Mouse (Mus musculus) ES-Bruce4 (cell line): ENCODE measurements at regions not wholly inside any gene's neighbourhood (a gene's known extent, or its start where the extent isn't known, plus 50 kb on each side); places are given as distances from the start of the nearest gene placed in this dataset.

Experiments used
- H3K27ac ChIP-seq: 2 replicates; pipeline ENCODE4 v1.5.1; 2012; ENCODE audit warnings: low read length, inconsistent platforms; ENCODE audit not compliant: insufficient read depth
- H3K27me3 ChIP-seq: 2 replicates; pipeline ENCODE4 v1.6.1; 2012; ENCODE audit warnings: mild to moderate bottlenecking, low read length, inconsistent platforms; ENCODE audit not compliant: control insufficient read depth, poor library complexity, insufficient read depth, severe bottlenecking
- H3K36me3 ChIP-seq: 2 replicates; pipeline ENCODE4 v1.6.1; 2012; ENCODE audit warnings: inconsistent platforms, mild to moderate bottlenecking, low read length, moderate library complexity; ENCODE audit not compliant: control insufficient read depth, poor library complexity, insufficient read depth, severe bottlenecking
- H3K4me1 ChIP-seq: one replicate; pipeline ENCODE4 v1.8.1; 2011; ENCODE audit warnings: low read length; ENCODE audit not compliant: control insufficient read depth, insufficient read depth
- H3K4me3 ChIP-seq: 2 replicates; pipeline ENCODE4 v1.5.1; 2011; ENCODE audit warnings: low read depth, mild to moderate bottlenecking, low read length
- H3K9ac ChIP-seq: 2 replicates; pipeline ENCODE4 v1.6.1; 2012; ENCODE audit warnings: low read depth, mild to moderate bottlenecking, inconsistent platforms; ENCODE audit not compliant: poor library complexity, severe bottlenecking
- H3K9me3 ChIP-seq: replicated peaks from 2 replicates; pipeline ENCODE4 v1.6.1; 2012; ENCODE audit warnings: mild to moderate bottlenecking, low read length, inconsistent platforms; ENCODE audit not compliant: control insufficient read depth, poor library complexity, insufficient read depth, severe bottlenecking
- CTCF ChIP-seq: IDR thresholded peaks from one replicate; pipeline ENCODE4 v1.8.1; 2011; ENCODE audit warnings: low read depth, low read length
- EP300 ChIP-seq: IDR thresholded peaks from 2 replicates; pipeline ENCODE4 v1.6.1; 2011; ENCODE audit warnings: low read depth, low read length; ENCODE audit not compliant: insufficient read depth
- POLR2A ChIP-seq: IDR thresholded peaks from one replicate; pipeline ENCODE4 v1.8.1; 2011; ENCODE audit warnings: low read length; ENCODE audit not compliant: insufficient read depth

- H3K9ac ChIP-seq, result no peak overlapping the region
- no peak overlapping the region for H3K4me3 ChIP-seq
- no peak overlapping the region for H3K27ac ChIP-seq
- H3K36me3 ChIP-seq, result no peaks in the 10 kb centered on the region
- H3K9me3 ChIP-seq, result no peaks in the 10 kb centered on the region
- TF ChIP-seq POLR2A (no peak), EP300 (no peak)
- no peaks in the 10 kb centered on the region for H3K4me1 ChIP-seq
- H3K27me3 ChIP-seq, result 0 out of 2 replicates have a peak, but pooled peaks cover 3% of the 10 kb centered on the region
These were observed 410.6 kb downstream of the Zfp536 start for GRCm38 (mm10) chr7:37362879-37363278.

- H3K4me1 ChIP-seq, result no peaks in the 10 kb centered on the region
- 0 out of 2 replicates have a peak, but pooled peaks cover 3% of the 10 kb centered on the region for H3K27me3 ChIP-seq
- TF ChIP-seq EP300 (no peak), CTCF (no peak), POLR2A (no peak)
- H3K4me3 ChIP-seq, result no peak overlapping the region
- H3K9me3 ChIP-seq, result no peaks in the 10 kb centered on the region
- H3K9ac ChIP-seq, result no peak overlapping the region
- H3K27ac ChIP-seq, result no peak overlapping the region
- no peaks in the 10 kb centered on the region for H3K36me3 ChIP-seq
These were observed 409.7 kb downstream of the Zfp536 start for GRCm38 (mm10) chr7:37363629-37364175.

DNA sequence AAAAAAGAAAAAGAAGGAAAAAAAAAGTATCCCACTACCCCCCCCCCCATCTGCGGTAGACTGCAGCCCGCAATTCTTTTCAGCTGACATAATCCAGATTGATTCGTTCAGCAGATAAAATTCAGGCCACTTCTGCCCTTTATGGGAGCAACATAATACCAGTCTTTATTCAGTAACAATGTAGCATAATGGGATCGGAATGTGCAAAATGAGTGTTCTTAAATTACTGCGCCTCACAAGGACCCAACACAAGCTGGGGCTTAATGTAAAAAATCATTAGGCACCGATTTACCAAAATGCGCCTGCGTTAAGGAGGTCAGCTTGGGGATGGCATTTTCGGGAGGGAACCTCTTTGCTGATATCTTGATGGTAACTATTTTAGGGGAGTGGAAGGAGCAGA is 409.2 kb downstream of the Zfp536 start:
- H3K9me3 ChIP-seq, result no peaks in the 10 kb centered on the region
- H3K27me3 ChIP-seq, result 0 out of 2 replicates have a peak, but pooled peaks cover 3% of the 10 kb centered on the region
- TF ChIP-seq CTCF, result no peak
- TF ChIP-seq POLR2A, result no peak
- TF ChIP-seq EP300, result no peak
- H3K4me3 ChIP-seq, result no peak overlapping the region
- no peaks in the 10 kb centered on the region for H3K4me1 ChIP-seq
- no peaks in the 10 kb centered on the region for H3K36me3 ChIP-seq
- no peak overlapping the region for H3K27ac ChIP-seq
- no peak overlapping the region for H3K9ac ChIP-seq

DNA sequence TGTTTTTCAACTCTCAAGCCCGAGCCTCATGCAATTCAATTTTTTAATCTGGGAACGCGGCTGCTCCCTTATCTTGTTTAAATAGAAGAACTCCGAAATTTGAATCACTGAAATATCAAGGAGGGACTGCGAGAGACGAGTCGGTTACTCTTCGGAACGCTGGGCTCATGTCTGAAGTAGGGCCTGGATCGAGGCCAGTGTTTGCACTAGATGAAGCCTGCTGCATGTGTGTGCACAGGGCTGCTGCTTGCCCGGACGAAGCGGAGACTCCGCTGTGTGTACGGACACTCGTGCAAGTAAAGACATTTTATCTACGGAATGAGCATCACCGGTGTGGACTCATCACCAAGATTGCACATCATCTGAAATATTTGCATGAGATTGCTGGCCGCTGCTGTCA is 407.4 kb downstream of the Zfp536 start:
- H3K27me3 ChIP-seq, result 0 out of 2 replicates have a peak, but pooled peaks cover 3% of the 10 kb centered on the region
- H3K4me1 ChIP-seq, result no peaks in the 10 kb centered on the region
- no peak overlapping the region for H3K27ac ChIP-seq
- H3K9ac ChIP-seq, result no peak overlapping the region
- no peaks in the 10 kb centered on the region for H3K36me3 ChIP-seq
- H3K9me3 ChIP-seq, result no peaks in the 10 kb centered on the region
- TF ChIP-seq POLR2A (no peak), EP300 (no peak), CTCF (no peak)
- H3K4me3 ChIP-seq, result no peak overlapping the region

- H3K27me3 ChIP-seq, result no peaks in the 10 kb centered on the region
- H3K9me3 ChIP-seq, result no peaks in the 10 kb centered on the region
- no peaks in the 10 kb centered on the region for H3K36me3 ChIP-seq
- H3K4me3 ChIP-seq, result no peak overlapping the region
- H3K9ac ChIP-seq, result no peak overlapping the region
- TF ChIP-seq EP300 (no peak), CTCF (peak; percentile 83), POLR2A (no peak)
- no peak overlapping the region for H3K27ac ChIP-seq
- no peaks in the 10 kb centered on the region for H3K4me1 ChIP-seq
These were observed 403.7 kb downstream of the Zfp536 start for GRCm38 (mm10) chr7:37369698-37370097.

- Histone ChIP-seq H3K36me3 (no peaks in the 10 kb centered on the region), H3K4me3 (no peak overlapping the region), H3K27ac (no peak overlapping the region), H3K27me3 (no peaks in the 10 kb centered on the region), H3K4me1 (no peaks in the 10 kb centered on the region), H3K9ac (no peak overlapping the region), H3K9me3 (no peaks in the 10 kb centered on the region)
- TF ChIP-seq EP300 (no peak), POLR2A (no peak), CTCF (peak; percentile 83)
These were observed 399.6 kb downstream of the Zfp536 start for GRCm38 (mm10) chr7:37373864-37374263.
